Mouse (Mus musculus): ENCODE results near the gene Rab23.

- TF ChIP-seq CTCF (IDR thresholded peaks at IDR 0.05; ENCODE audit: low read depth) = peak; percentile 18; the same call in 1 of the 2 replicates
- no peak for TF ChIP-seq EP300 (IDR thresholded peaks at IDR 0.05; ENCODE audit: low read depth)
Observed at GRCm38 (mm10) chr1:33757491-33758041, 37.9 kb downstream of the Rab23 start, which contains the start of gene Bag2.
